Mouse (Mus musculus) testis, adult 10 weeks (tissue): Measurements from ENCODE around the gene Adgrg7. TPM values are rescaled to one million over a fixed set of nuclear protein-coding genes. Genes with fewer than 3 reads are reported as not detected.

Source experiments
- polyA plus RNA-seq: library from polyadenylated mRNA; stranded (reverse); fragments of 350-450 nt; fragmentation: Illumina TruSeq; extraction: RNeasy Lipid Tissue Mini Kit (QIAGEN cat#74804); gene quantifications from one replicate; pipeline ENCODE4 v1.2.3, GENCODE M21; 2014; ENCODE audit warnings: low read depth, low replicate concordance

Gene Adgrg7
- 5.8 TPM for polyA plus RNA-seq

GRCm38 (mm10) chr16:56795481-56796139 lies at the start of gene Adgrg7:
Adgrg7 (minus strand) TSS chr16:56795855.

GRCm38 (mm10) chr16:56717224-56718200 lies 78.1 kb downstream of the Adgrg7 start, which contains the start of gene Tfg:
Tfg (minus strand) TSS chr16:56717450.

Other genes with a start within 250 kb of the Adgrg7 start
- 193 TPM for gene Tfg, start 78.4 kb downstream of the Adgrg7 start, polyA plus RNA-seq
- gene Tmem45a, start 90.3 kb upstream of the Adgrg7 start, polyA plus RNA-seq = 3.6 TPM
- gene Lnp1, start 132.2 kb upstream of the Adgrg7 start, polyA plus RNA-seq = not detected